Mouse (Mus musculus) hindbrain, embryonic 11.5 days (tissue): ENCODE measurements around the gene Spns2. TPM values are rescaled to one million over a fixed set of nuclear protein-coding genes. Genes with fewer than 3 reads are reported as not detected.
A peak's percentile ranks its signal among the peaks of the same experiment; 100 is the strongest.

Source experiments
- ATAC-seq: fragments of 200-750 bp; cut with Nextera tagmentation; 2 replicates; pipeline ENCODE4 v1.8.0; 2017; ENCODE audit warnings: mild to moderate bottlenecking, moderate TSS enrichment, moderate library complexity; ENCODE audit not compliant: low FRiP score
- DNase-seq: peaks from one replicate; pipeline ENCODE4 v3.0.0-alpha.2; 2015; ENCODE audit warnings: low spot score
- H3K27ac ChIP-seq: fragments of 300-500 bp; sonication (generic); 2 replicates; pipeline ENCODE4 v1.5.1; 2014; ENCODE audit warnings: mild to moderate bottlenecking, low read depth, low read length
- H3K27me3 ChIP-seq: fragments of 300-500 bp; sonication (generic); 2 replicates; pipeline ENCODE4 v1.6.1; 2014; ENCODE audit warnings: mild to moderate bottlenecking, low read length, moderate library complexity, mixed read lengths; ENCODE audit not compliant: control insufficient read depth, insufficient read depth
- H3K36me3 ChIP-seq: fragments of 300-500 bp; sonication (generic); 2 replicates; pipeline ENCODE4 v1.6.1; 2014; ENCODE audit warnings: mild to moderate bottlenecking, low read length, moderate library complexity, mixed read lengths; ENCODE audit not compliant: control insufficient read depth, insufficient read depth
- H3K4me1 ChIP-seq: fragments of 300-500 bp; sonication (generic); replicated peaks from 2 replicates; pipeline ENCODE4 v1.6.1; 2014; ENCODE audit warnings: low read length, mixed read lengths; ENCODE audit not compliant: control insufficient read depth, insufficient read depth
- H3K4me2 ChIP-seq: fragments of 300-500 bp; sonication (generic); replicated peaks from 2 replicates; pipeline ENCODE4 v1.6.1; 2014; ENCODE audit warnings: mild to moderate bottlenecking, low read depth, low read length
- H3K4me3 ChIP-seq: fragments of 300-500 bp; sonication (generic); 2 replicates; pipeline ENCODE4 v1.5.1; 2014; ENCODE audit warnings: low read depth, low read length
- H3K9ac ChIP-seq: fragments of 300-500 bp; sonication (generic); 2 replicates; pipeline ENCODE4 v1.6.1; 2014; ENCODE audit warnings: low read depth, low read length
- H3K9me3 ChIP-seq: fragments of 300-500 bp; sonication (generic); 2 replicates; pipeline ENCODE4 v1.6.1; 2016; ENCODE audit warnings: low read length; ENCODE audit not compliant: control insufficient read depth
- WGBS: fragments of 180-500 bp; shearing (Covaris S2); extraction: QIAGEN DNeasy Blood & Tissue Kit; methylation state at CpG from one replicate; pipeline ENCODE4 v1.1.7; 2014; 5-methylcytosine and 5-hydroxymethylcytosine counted together
- polyA plus RNA-seq: library from polyadenylated mRNA; unstranded; fragments of >200 nt; fragmentation: Nextera tagmentation; extraction: Ambion mirVana; gene quantifications from 2 replicates; pipeline ENCODE4 v1.2.1, GENCODE M21; 2014

The Spns2 gene
- polyA plus RNA-seq, 1 experiment from 2014 or later: 5.3 TPM

DNA sequence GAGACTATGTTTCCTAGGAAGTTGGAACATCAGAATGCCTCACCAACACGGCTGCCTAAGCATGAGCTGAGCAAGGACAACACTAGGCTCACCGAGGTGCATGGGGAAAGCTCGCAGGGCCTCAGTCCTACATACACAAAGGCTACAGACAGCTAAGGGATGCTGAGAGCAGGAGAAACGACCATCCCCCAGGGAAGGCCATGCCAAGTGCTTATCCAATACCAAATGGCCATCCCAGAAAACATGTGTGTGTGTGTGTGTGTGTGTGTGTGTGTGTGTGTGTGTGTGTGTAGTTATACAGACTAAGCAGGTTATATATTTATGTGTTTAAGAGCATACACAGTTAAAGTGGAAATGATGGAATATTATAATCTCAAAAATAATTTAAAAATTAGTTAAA, 34.0 kb upstream of the Spns2 start:
- Histone ChIP-seq H3K36me3 (no peaks in the 10 kb centered on the region), H3K27ac (no peak overlapping the region), H3K27me3 (no peaks in the 10 kb centered on the region), H3K4me3 (no peak overlapping the region), H3K4me2 (no peak overlapping the region), H3K9ac (0 out of 2 replicates have a peak overlapping the region, but pooled peaks have one; percentile 11), H3K4me1 (no peaks in the 10 kb centered on the region), H3K9me3 (no peaks in the 10 kb centered on the region)
- ATAC-seq: no peak
- WGBS: 49% methylated on average over 4 of the region's 4 CpGs
- DNase-seq: peak; percentile 30

GRCm38 (mm10) chr11:72522616-72523041, 32.9 kb upstream of the Spns2 start:
- Histone ChIP-seq H3K9ac (no peak overlapping the region), H3K36me3 (no peaks in the 10 kb centered on the region), H3K4me1 (no peaks in the 10 kb centered on the region), H3K9me3 (no peaks in the 10 kb centered on the region), H3K27me3 (no peaks in the 10 kb centered on the region), H3K4me2 (no peak overlapping the region), H3K27ac (no peak overlapping the region), H3K4me3 (no peak overlapping the region)
- 89% methylated on average over 5 of the region's 5 CpGs for WGBS
- DNase-seq (no peak), ATAC-seq (no peak)

DNA sequence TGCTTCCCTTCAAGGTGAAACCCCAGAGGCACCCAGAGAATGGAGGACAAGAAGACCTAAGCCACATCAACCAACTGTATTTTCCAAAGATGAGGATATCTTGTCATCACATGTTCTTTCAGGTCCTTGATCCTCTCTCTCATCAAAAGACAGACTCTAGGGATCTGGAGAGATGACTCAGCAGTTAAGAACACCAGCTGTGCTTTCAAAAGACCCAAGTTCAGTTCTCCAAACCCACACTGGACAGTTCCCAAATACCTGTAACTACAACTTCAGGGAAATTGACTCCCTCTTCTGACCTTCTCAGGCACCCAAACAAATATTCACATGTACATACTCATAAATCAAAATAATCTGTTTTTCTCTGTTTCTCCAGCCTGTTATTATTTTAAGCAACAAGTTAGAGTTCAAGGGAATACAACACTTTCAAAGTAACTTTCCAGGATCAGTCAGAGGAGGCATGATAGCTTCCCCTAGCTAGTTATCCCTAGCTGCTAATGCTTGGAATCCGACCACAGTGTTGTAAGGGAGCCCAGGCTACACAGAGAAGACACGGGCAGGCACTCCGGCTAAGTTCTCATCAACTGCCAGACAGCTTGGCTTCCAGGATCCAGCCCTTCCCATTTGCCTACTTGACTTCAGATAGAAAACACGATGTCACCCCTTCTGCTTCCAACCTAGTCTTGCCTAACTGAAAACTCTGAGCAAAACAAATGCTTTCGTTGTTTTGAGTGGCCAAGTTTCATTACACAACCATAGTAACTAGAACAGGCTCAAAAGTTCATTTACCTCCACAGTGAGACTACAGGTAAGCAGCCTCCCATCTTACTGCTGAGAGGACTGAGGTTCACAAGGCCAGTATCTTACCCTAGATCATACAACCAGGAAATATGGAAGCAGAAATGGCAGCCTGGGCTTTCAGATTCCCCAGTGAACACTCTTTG, 32.2 kb upstream of the Spns2 start:
- no peaks in the 10 kb centered on the region for H3K4me1 ChIP-seq
- no peak overlapping the region for H3K4me2 ChIP-seq
- H3K36me3 ChIP-seq: no peaks in the 10 kb centered on the region
- no peaks in the 10 kb centered on the region for H3K27me3 ChIP-seq
- H3K9ac ChIP-seq: no peak overlapping the region
- no peak for ATAC-seq
- H3K4me3 ChIP-seq: no peak overlapping the region
- no peak overlapping the region for H3K27ac ChIP-seq
- WGBS: 87% methylated on average over 5 of the region's 5 CpGs
- no peaks in the 10 kb centered on the region for H3K9me3 ChIP-seq
- no peak for DNase-seq

- Histone ChIP-seq H3K4me2 (no peak overlapping the region), H3K9ac (no peak overlapping the region), H3K9me3 (no peaks in the 10 kb centered on the region), H3K36me3 (no peaks in the 10 kb centered on the region), H3K4me1 (no peaks in the 10 kb centered on the region), H3K27ac (no peak overlapping the region), H3K4me3 (no peak overlapping the region), H3K27me3 (no peaks in the 10 kb centered on the region)
- WGBS: 79% methylated on average over 3 of the region's 3 CpGs
- DNase-seq: no peak
- no peak for ATAC-seq
Observed at GRCm38 (mm10) chr11:72519895-72520294, 30.2 kb upstream of the Spns2 start.

DNA sequence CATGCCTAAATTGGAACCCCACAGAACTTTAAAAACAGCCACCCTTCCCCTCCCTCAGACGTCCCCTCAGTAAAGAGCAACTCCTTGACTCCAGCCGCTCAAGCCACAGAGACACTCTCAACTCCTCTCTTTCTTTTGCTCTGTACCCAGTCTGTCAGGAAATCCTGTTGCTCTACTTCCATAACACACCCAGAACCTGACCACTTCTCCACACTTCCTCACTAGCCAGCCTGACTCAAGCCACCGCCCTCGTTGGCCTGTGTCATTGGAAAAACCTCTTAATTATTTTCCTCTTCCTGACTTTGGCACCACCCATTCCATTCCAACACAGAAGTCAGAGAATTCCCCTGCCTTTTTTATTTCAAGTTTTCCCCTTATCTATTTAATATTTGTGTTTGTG, 29.5 kb upstream of the Spns2 start:
- Histone ChIP-seq H3K27me3 (no peaks in the 10 kb centered on the region), H3K9ac (no peak overlapping the region), H3K9me3 (no peaks in the 10 kb centered on the region), H3K4me1 (no peaks in the 10 kb centered on the region), H3K4me3 (no peak overlapping the region), H3K36me3 (no peaks in the 10 kb centered on the region), H3K27ac (no peak overlapping the region), H3K4me2 (no peak overlapping the region)
- ATAC-seq (no peak), DNase-seq (no peak)
- 82% methylated on average over 4 of the region's 4 CpGs for WGBS

DNA sequence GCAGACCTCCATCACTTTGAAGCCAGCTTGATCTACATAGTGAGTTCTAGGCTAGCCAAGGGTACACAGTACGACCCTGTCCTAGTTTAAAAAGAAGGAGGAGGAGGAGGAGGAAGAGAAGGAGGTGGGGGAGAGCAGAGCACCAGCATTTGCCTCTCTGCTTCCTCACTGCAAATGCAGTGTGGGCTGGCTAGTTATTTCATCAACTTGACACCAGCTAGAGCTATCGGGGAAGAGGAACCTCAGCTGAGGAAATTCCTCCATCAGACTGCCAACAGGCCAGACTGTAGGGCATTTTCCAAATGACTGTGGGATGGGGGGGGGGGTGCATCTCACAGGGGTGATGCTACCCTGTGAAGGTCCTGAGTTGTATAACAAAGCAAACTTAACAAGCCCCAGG, 28.7 kb upstream of the Spns2 start:
- WGBS: 63% methylated on average over 2 of the region's 2 CpGs
- Histone ChIP-seq H3K9me3 (no peaks in the 10 kb centered on the region), H3K27me3 (no peaks in the 10 kb centered on the region), H3K27ac (no peak overlapping the region), H3K36me3 (no peaks in the 10 kb centered on the region), H3K4me3 (no peak overlapping the region), H3K4me2 (no peak overlapping the region), H3K9ac (no peak overlapping the region), H3K4me1 (no peaks in the 10 kb centered on the region)
- ATAC-seq: no peak
- DNase-seq: no peak

DNA sequence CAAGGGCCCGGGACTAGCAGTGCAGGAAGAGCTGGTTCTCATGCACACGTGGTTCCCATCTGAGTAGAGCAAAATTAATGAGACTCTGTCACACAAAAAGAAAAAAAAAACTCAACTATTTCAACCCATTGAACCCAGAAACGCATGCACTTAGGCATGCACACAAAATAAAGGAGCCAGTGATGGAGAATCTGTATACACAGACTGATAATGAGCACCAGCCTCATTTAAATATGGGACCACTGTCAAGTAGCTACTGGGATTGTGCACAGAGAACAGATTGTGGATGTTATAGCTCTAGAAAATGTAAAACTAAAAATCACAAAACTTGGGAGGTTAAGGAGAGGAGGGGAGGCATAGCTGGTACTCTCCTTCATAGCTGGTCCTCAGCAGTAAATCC, 25.3 kb upstream of the Spns2 start:
- no peaks in the 10 kb centered on the region for H3K9me3 ChIP-seq
- WGBS: 67% methylated on average over 3 of the region's 3 CpGs
- H3K27ac ChIP-seq: no peak overlapping the region
- ATAC-seq (no peak), DNase-seq (no peak)
- no peaks in the 10 kb centered on the region for H3K27me3 ChIP-seq
- no peaks in the 10 kb centered on the region for H3K4me1 ChIP-seq
- H3K4me2 ChIP-seq: no peak overlapping the region
- no peak overlapping the region for H3K9ac ChIP-seq
- no peaks in the 10 kb centered on the region for H3K36me3 ChIP-seq
- H3K4me3 ChIP-seq: no peak overlapping the region

- Histone ChIP-seq H3K36me3 (no peaks in the 10 kb centered on the region), H3K9me3 (no peaks in the 10 kb centered on the region), H3K27me3 (no peaks in the 10 kb centered on the region), H3K4me2 (no peak overlapping the region), H3K4me3 (no peak overlapping the region), H3K27ac (no peak overlapping the region), H3K4me1 (no peaks in the 10 kb centered on the region), H3K9ac (no peak overlapping the region)
- ATAC-seq (no peak), DNase-seq (no peak)
- 92% methylated on average over 5 of the region's 5 CpGs for WGBS
Observed at GRCm38 (mm10) chr11:72508651-72509050, 18.9 kb upstream of the Spns2 start.

DNA sequence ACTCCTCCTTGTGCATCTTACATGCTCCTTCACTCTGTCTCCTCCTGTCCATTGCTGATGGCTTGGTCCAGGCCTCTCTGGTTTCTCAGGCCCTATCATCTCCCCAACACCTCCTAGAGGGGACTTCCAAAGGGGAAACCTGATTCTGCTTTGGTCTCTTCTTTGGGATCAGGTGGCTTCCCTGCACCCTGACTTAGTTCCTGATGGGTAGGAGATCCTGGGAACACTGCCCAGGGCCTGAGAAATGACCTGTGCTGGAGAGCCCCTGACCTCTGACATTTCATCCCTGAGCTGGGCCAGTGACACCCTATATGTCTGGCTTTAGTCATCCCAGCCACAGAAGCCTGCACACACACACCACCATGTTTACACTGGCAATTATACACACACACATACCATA, 17.9 kb upstream of the Spns2 start:
- H3K4me1 ChIP-seq: no peaks in the 10 kb centered on the region
- H3K4me3 ChIP-seq: no peak overlapping the region
- no peak overlapping the region for H3K9ac ChIP-seq
- H3K36me3 ChIP-seq: no peaks in the 10 kb centered on the region
- ATAC-seq: no peak
- H3K27ac ChIP-seq: no peak overlapping the region
- H3K9me3 ChIP-seq: no peaks in the 10 kb centered on the region
- no peaks in the 10 kb centered on the region for H3K27me3 ChIP-seq
- H3K4me2 ChIP-seq: no peak overlapping the region
- no peak for DNase-seq
